Mouse (Mus musculus) limb, embryonic 11.5 days (tissue): ENCODE measurements at regions not wholly inside any gene's neighbourhood (a gene's known extent, or its start where the extent isn't known, plus 50 kb on each side); places are given as distances from the start of the nearest gene placed in this dataset.

Source experiments
- ATAC-seq: fragments of 200-750 bp; cut with Nextera tagmentation; 2 replicates; pipeline ENCODE4 v1.8.0; 2017; ENCODE audit warnings: low read depth; ENCODE audit not compliant: insufficient number of reproducible peaks, low FRiP score, low TSS enrichment
- DNase-seq: peaks from one replicate; pipeline ENCODE4 v3.0.0-alpha.2; 2015; ENCODE audit warnings: low spot score
- H3K27ac ChIP-seq: fragments of 300-500 bp; sonication (generic); replicated peaks from 2 replicates; pipeline ENCODE4 v1.5.1; 2014; ENCODE audit warnings: low read depth, mild to moderate bottlenecking, low read length
- H3K27me3 ChIP-seq: fragments of 300-500 bp; sonication (generic); 2 replicates; pipeline ENCODE4 v1.6.1; 2014; ENCODE audit warnings: mild to moderate bottlenecking, low read length, mixed read lengths; ENCODE audit not compliant: control insufficient read depth, insufficient read depth
- H3K36me3 ChIP-seq: fragments of 300-500 bp; sonication (generic); 2 replicates; pipeline ENCODE4 v1.6.1; 2014; ENCODE audit warnings: mild to moderate bottlenecking, low read length, moderate library complexity, mixed read lengths; ENCODE audit not compliant: control insufficient read depth, insufficient read depth
- H3K4me1 ChIP-seq: fragments of 300-500 bp; sonication (generic); 2 replicates; pipeline ENCODE4 v1.6.1; 2014; ENCODE audit warnings: low read length, mixed read lengths; ENCODE audit not compliant: control insufficient read depth, insufficient read depth
- H3K4me2 ChIP-seq: fragments of 300-500 bp; sonication (generic); 2 replicates; pipeline ENCODE4 v1.6.1; 2014; ENCODE audit warnings: low read depth, mild to moderate bottlenecking, moderate library complexity; ENCODE audit not compliant: severe bottlenecking
- H3K4me3 ChIP-seq: fragments of 300-500 bp; sonication (generic); 2 replicates; pipeline ENCODE4 v1.5.1; 2014; ENCODE audit warnings: low read depth, low read length
- H3K9ac ChIP-seq: fragments of 300-500 bp; sonication (generic); 2 replicates; pipeline ENCODE4 v1.6.1; 2014; ENCODE audit warnings: mild to moderate bottlenecking, low read length
- H3K9me3 ChIP-seq: fragments of 300-500 bp; sonication (generic); 2 replicates; pipeline ENCODE4 v1.6.1; 2016; ENCODE audit warnings: low read length; ENCODE audit not compliant: control insufficient read depth
- WGBS: fragments of 180-500 bp; shearing (Covaris S2); extraction: QIAGEN DNeasy Blood & Tissue Kit; methylation state at CpG from one replicate; pipeline ENCODE4 v1.1.7; 2014; 5-methylcytosine and 5-hydroxymethylcytosine counted together

DNA sequence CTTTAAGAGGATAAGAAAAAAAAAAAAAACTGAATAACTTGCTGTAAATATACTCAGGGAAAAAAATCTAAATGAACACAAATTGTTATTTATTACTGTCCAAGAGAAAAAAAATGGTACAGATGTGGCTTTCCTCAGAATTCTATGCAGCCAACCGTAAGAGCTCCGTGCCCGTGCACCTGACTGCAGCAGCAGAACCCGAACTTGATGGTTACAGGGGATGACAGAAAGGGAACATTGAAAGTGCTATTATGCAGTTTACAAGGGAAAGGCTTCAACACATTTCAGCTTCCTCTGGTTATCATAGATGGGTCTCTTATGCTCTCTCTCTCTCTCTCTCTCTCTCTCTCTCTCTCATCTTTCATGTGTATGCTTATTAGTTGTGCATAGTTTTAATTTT is 618.8 kb upstream of the Cypt12 start:
- no peak overlapping the region for H3K9ac ChIP-seq
- H3K36me3 ChIP-seq = no peaks in the 10 kb centered on the region
- 87% methylated on average over 4 of the region's 4 CpGs for WGBS
- ATAC-seq (no peak), DNase-seq (no peak)
- no peak overlapping the region for H3K27ac ChIP-seq
- H3K27me3 ChIP-seq = no peaks in the 10 kb centered on the region
- H3K4me1 ChIP-seq = no peaks in the 10 kb centered on the region
- H3K4me3 ChIP-seq = no peak overlapping the region
- H3K4me2 ChIP-seq = no peak overlapping the region
- no peaks in the 10 kb centered on the region for H3K9me3 ChIP-seq

DNA sequence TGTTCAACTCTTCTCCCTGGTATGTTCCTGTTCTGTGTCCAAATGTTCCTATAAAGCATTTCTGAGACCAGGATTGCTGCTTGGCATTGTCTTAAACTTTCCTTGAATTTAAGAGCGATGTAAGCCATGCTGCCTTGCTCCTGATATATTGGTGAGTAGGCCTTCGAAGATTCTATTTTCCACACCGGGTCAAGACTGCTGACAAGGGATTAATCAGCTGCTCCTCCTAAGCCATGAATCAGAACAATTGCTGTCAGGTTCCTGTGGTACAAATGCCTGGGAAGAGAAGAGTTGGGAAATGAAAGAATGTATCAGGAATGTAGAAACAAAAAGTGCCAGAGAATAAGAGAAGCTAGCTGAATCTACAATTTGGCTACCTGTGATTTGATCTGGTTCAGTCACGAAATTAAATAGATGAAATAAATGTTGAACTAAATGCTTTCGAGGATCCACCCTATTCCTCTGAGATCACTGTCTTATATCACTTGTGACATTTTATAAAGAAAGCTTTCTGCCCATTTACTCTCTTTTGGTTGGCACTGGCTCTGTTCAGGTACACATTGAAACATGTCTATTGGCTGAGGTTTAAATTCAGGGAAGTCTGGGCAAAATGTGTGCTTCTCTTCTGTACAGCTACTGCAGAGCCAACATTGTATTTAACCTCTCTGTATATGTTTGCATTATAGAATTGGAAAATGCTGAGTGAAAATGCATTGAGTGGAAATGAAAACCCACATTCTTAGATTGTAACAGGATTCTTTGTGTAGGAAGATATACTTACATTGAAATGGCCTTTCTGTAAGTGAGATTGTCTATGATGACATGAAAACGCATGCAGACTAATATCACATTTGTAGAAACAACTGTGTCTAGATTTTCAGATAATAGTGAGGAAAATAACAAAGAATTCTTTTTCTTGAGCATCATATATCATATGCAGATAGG is 617.5 kb upstream of the Cypt12 start:
- Histone ChIP-seq H3K36me3 (no peaks in the 10 kb centered on the region), H3K27me3 (no peaks in the 10 kb centered on the region), H3K27ac (no peak overlapping the region), H3K4me1 (no peaks in the 10 kb centered on the region), H3K4me2 (no peak overlapping the region), H3K9ac (no peak overlapping the region), H3K9me3 (no peaks in the 10 kb centered on the region), H3K4me3 (no peak overlapping the region)
- DNase-seq (no peak), ATAC-seq (no peak)
- 80% methylated on average over 6 of the region's 6 CpGs for WGBS

DNA sequence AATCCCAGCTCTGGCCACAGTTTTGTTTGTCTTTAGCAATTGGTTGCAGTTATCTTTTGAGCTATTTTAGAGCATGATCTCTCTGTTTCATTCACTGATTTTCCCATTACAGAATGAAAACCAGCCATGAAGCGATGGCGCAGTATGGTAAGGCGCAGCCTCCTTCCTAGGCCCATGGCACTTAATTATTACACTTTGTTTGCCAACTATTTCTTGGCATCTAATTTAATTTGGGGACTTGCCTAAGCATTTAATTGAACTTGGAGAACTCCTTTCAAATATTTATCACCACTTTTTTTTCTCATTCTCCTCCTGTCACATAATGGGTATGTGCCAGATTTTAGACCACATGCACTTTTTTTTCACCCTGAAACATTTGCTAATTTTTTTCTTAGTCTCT is 588.0 kb upstream of the Cypt12 start:
- H3K27me3 ChIP-seq = no peaks in the 10 kb centered on the region
- ATAC-seq (no peak), DNase-seq (no peak)
- no peak overlapping the region for H3K4me2 ChIP-seq
- no peak overlapping the region for H3K27ac ChIP-seq
- 96% methylated on average over 3 of the region's 3 CpGs for WGBS
- no peaks in the 10 kb centered on the region for H3K4me1 ChIP-seq
- H3K4me3 ChIP-seq = no peak overlapping the region
- no peaks in the 10 kb centered on the region for H3K9me3 ChIP-seq
- no peaks in the 10 kb centered on the region for H3K36me3 ChIP-seq
- H3K9ac ChIP-seq = no peak overlapping the region
